Mouse (Mus musculus) frontal cortex, postnatal 36 days (tissue): ENCODE results near the gene Aebp1.
"Not testable (repeated sequence)": the region's sequence is repeated elsewhere in the genome, so short reads cannot be mapped to it uniquely, and the experiment has no call there.

Experiments
- DNase-seq, 2 experiments: peaks; one replicate each; pipeline ENCODE4 v3.0.0; 2022; ENCODE audit warnings: low spot score in 2 of 2

Gene Aebp1

GRCm38 (mm10) chr11:5855902-5856301, 5.8 kb upstream of the Aebp1 start:
- DNase-seq, result peak; percentile 27 to 30

DNA sequence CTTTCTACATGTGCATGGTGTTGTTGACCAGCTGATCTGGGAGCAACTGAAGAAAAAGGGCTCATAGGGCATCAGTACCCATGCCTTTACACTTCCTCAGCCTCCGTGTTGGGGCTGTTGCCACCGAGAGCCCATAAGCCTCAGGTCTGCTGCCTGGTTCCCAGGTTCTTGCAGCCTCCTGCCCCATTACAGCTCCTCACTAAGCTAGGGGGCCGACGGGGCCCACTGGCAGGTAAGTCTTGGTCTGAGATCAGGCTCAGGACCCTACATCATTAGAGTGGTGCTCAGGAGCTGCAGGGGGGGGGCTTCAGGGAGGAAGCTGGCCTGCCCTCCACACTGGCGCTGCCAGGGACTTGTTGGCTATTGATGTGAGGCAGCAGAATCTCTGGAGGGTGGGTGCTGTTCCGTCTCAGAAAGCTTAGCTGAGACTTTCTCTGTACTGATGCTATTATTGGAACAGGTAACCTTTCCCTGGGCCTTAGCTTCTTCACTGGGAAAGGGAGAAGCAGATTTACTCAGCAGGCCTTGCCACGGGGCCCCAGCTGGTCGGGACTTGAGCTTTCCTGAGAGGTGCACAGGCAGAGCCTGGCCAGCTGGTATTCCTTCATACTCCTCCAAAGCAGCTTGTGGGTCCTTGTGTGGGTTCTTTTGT, 5.1 kb upstream of the Aebp1 start:
- no peak for DNase-seq

DNA sequence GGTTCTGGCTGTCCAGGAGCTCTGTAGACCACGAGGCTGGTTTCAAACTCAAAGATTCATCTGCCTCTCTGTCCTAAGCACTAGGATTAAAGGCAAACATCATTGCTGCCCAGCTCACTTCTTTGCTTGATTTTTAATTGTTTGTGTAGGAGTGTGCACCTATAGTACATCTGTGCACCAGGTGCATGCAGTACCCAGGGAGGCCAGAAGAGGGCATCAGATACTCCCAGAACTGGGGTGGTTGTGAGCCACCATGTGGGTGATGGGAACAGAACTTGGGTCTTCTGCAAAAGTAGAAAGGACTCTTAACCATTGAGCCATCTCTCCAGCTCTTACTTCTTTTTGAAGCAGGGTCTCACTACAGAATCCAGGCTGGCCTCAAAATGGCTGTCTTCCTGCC, 3.0 kb upstream of the Aebp1 start:
- DNase-seq, result no peak

DNA sequence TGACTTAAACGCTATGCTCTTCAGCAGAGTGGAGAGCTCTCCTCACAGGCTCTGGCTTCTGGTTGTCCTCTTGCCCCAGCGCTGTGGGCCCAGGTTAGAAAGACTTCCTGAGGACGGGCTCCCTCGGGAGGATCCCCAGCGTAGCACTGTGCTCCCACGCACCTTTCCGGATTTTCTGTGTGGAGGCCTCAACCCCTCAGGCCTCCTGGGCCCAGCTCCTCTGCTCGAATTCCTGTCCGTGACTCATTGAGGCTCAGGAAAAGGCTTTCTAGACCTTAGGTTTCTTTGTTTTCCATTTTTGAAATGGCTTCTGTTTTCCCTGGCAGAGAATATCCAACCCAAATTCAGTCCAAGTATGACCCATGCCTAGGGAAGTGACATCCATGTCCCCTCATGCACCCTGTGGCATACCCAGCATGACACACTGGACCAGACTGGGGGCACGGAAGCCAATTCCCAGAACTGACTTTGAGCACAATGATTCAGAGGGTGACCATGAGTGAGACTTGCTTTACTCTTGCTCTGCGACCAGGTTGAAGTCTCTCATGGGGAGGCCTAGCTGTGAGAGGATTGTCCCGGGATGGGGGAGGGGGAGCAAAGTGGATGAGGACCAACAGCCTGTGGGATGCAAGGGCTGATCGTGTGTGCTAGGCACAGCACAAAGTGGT, 1.7 kb upstream of the Aebp1 start:
- no peak for DNase-seq

DNA sequence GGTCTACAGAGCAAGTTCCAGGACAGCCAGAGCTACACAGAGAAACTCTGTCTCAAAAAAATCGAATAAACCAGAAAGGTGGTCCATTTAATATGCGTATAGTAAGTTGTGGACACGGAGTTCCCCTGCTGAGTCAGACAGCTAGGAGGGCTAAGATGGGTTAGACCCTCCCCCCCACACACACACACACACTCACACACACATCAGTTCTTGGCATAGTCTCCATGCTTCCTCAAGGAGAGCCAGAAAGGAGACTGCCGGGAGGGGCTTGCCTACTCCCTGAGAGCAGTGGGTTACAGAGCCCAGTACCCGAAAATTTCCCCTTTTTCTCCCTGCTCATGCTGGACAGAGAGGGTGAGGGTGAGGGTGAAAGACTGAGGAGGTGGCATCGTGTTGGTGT, 1.1 kb upstream of the Aebp1 start:
- no peak for DNase-seq

- no peak for DNase-seq
These were observed 803 bp downstream of the Aebp1 start for GRCm38 (mm10) chr11:5862394-5863105.

- DNase-seq, result no peak
These were observed 5.4 kb downstream of the Aebp1 start for GRCm38 (mm10) chr11:5867196-5867595.

GRCm38 (mm10) chr11:5868324-5868723, 6.6 kb downstream of the Aebp1 start:
- DNase-seq, result no peak

DNA sequence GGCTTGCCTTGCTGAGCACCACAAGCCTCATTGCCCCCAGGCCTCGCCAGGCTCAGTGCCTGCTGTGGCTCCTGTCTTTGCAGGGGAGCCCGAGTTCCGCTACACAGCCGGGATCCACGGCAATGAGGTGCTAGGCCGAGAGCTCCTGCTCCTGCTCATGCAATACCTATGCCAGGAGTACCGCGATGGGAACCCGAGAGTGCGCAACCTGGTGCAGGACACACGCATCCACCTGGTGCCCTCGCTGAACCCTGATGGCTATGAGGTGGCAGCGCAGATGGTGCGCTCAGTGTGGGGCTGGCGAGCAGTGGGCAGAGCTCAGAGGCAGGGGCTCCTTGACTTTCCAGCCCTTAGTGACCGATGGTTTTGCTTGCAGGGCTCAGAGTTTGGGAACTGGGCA, 7.6 kb downstream of the Aebp1 start:
- no peak for DNase-seq

GRCm38 (mm10) chr11:5870069-5870468, 8.3 kb downstream of the Aebp1 start:
- DNase-seq, result no peak

GRCm38 (mm10) chr11:5872707-5873106, 11.0 kb downstream of the Aebp1 start:
- no peak for DNase-seq

GRCm38 (mm10) chr11:5873192-5873591, 11.4 kb downstream of the Aebp1 start:
- DNase-seq, result no peak

DNA sequence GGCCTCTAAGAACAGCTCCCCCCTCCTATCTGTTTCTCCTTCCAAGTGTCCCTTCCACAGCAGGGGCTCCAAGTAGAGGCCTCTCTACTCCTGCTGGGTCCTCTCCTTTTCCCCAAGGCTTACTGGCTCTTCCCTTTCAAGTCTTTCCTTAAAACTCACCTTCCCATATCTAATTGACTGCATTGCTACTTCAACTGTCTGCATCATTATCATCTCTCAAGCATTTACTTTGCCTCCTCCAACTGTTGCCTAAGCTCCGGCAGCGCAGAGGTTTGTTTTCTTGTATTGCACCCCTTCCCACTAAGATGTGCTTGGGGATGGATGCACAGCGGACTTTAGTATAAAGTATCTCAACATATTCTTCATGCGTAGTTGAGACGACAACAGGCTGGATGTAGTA, 15.7 kb downstream of the Aebp1 start:
- no peak for DNase-seq

DNA sequence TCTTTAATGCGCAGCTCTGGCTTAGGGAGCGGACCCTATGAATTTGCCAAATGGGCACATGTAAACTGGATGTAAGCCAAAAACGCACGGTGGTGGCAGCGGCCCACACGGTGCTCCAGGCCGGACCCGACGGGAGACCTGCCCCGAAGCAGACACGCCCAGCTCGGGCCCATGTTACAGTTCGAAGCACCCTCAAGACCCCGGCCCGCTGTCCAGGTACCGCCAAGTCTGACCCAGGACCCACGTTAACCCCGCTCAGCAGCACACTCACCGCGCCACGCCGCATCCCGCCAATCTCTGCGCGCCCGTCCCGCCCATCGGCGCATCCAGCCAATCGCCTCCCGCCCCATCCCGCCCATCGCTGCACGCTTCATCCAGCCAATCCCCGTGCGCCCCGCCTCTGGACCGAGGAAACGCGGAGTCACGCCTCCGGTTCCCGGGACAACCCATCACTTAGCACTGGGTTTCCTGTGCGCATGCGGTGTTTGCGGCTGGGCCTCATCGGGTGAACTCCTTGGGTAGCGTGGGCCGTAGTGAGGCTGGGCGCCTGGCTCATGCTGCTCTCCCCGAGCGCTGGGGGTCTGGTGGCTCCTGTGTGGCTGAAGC, 16.3 kb downstream of the Aebp1 start, which contains the start of gene Pold2:
Pold2 (minus strand) TSS at position 372 of the 606 bp plus-strand sequence.
- peak; percentile 97 for DNase-seq

- no peak for DNase-seq
These were observed 16.9 kb downstream of the Aebp1 start for GRCm38 (mm10) chr11:5878661-5879060.

- peak in 1 of 2 experiments; percentile 60 for DNase-seq
These were observed 18.2 kb downstream of the Aebp1 start for GRCm38 (mm10) chr11:5879905-5880304.

DNA sequence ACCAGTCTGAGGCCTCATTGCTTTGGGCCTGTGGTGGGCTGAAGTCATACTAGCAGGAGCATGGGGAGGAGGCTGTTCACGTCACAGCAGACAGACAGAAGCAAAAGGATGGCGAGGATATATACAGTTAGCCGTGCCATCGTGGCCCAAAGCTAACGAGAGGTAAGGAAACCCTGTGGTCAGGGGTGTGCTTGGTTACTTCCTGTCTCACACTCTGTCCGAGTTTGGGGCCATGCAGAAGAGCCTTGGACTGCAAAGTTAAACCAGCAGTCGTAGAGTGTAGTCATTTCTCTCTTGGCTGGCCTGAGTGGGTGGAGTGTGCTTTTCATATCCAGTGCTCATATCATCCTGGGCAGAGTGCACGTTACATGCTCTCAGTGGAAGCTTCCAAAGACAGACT, 20.8 kb downstream of the Aebp1 start:
- DNase-seq, result no peak

DNA sequence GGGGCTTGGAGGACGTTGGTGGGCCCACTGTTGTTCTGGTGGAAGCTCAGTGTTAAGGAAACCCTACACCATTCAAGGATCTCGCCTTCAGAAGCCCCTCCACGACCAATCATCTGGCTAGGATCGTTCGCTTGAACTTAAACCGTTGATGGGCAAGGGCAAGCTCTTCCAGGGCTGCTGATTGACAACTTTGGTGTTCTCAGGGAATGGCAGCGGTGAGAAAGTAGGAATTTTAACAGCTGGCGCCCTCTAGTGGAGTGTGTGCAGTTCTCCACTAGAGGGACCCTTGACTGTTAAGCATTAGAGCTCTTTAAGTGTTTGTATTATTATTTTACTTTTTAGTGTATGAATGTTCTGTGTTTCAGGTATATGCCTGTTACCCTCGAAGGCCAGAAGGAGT, 24.4 kb downstream of the Aebp1 start:
- DNase-seq, result peak; percentile 38 to 54

- DNase-seq, result no peak
These were observed 25.5 kb downstream of the Aebp1 start for GRCm38 (mm10) chr11:5887250-5887649.

DNA sequence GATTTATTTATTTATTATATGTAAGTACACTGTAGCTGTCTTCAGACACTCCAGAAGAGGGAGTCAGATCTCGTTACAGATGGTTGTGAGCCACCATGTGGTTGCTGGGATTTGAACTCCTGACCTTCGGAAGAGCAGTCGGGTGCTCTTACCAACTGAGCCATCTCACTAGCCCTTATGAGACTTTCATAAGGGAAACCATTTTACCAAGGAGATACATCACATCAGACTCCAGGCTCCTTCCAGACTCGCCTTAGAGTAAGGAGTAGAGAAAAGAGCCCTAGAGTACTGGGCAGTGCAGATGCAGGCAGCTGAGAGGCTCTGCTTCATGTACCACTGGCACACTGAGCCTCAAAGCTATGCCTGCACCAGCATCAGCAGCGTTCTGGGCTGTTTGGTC, 26.8 kb downstream of the Aebp1 start:
- DNase-seq, result not testable (repeated sequence)

- no peak for DNase-seq
These were observed 30.4 kb downstream of the Aebp1 start for GRCm38 (mm10) chr11:5892151-5892591.

- no peak for DNase-seq
These were observed 31.1 kb downstream of the Aebp1 start for GRCm38 (mm10) chr11:5892810-5893368.
